Mouse (Mus musculus) myocyte (in vitro differentiated cells): Measurements from ENCODE around the gene Myod1.

Experiments used
- CEBPB ChIP-seq: IDR thresholded peaks from 2 replicates; pipeline ENCODE4 v1.6.1; 2011; ENCODE audit warnings: mild to moderate bottlenecking, moderate library complexity; ENCODE audit not compliant: poor library complexity, insufficient read depth, severe bottlenecking
- E2F4 ChIP-seq: IDR thresholded peaks from one replicate; pipeline ENCODE4 v1.6.1; 2011; ENCODE audit warnings: mild to moderate bottlenecking, control low read depth, moderate library complexity; ENCODE audit not compliant: insufficient read depth
- MAX ChIP-seq: IDR thresholded peaks from one replicate; pipeline ENCODE4 v1.6.1; 2011; ENCODE audit warnings: low read depth, mild to moderate bottlenecking, control low read depth
- MYOD1 ChIP-seq, 3 experiments: IDR thresholded peaks; one replicate each; pipeline ENCODE4 v1.6.1; 2011; ENCODE audit warnings: control low read depth in 2 of 3, low read depth in 2 of 3, mild to moderate bottlenecking in 2 of 3, moderate library complexity in 1 of 3; ENCODE audit not compliant: insufficient read length in 2 of 3, control insufficient read depth in 1 of 3
- POLR2A ChIP-seq: IDR thresholded peaks from one replicate; pipeline ENCODE4 v1.6.1; 2011; ENCODE audit warnings: low read depth, mild to moderate bottlenecking, control low read depth, moderate library complexity; ENCODE audit not compliant: insufficient read length
- POLR2AphosphoS2 ChIP-seq: IDR thresholded peaks from one replicate; pipeline ENCODE4 v1.6.1; 2011; ENCODE audit warnings: low read depth, control low read depth; ENCODE audit not compliant: insufficient read length
- REST ChIP-seq: IDR thresholded peaks from one replicate; pipeline ENCODE4 v1.6.1; 2011; ENCODE audit warnings: mild to moderate bottlenecking, control low read depth, moderate library complexity; ENCODE audit not compliant: insufficient read depth, insufficient read length
- TCF12 ChIP-seq: IDR thresholded peaks from one replicate; pipeline ENCODE4 v1.6.1; 2011; ENCODE audit warnings: mild to moderate bottlenecking, control low read depth; ENCODE audit not compliant: poor library complexity, insufficient read depth, severe bottlenecking
- TCF3 ChIP-seq: IDR thresholded peaks from one replicate; pipeline ENCODE4 v1.6.1; 2011; ENCODE audit warnings: low read depth, control low read depth; ENCODE audit not compliant: insufficient read length
- USF1 ChIP-seq: IDR thresholded peaks from one replicate; pipeline ENCODE4 v1.6.1; 2011; ENCODE audit warnings: low read depth, mild to moderate bottlenecking, control low read depth, moderate library complexity

DNA sequence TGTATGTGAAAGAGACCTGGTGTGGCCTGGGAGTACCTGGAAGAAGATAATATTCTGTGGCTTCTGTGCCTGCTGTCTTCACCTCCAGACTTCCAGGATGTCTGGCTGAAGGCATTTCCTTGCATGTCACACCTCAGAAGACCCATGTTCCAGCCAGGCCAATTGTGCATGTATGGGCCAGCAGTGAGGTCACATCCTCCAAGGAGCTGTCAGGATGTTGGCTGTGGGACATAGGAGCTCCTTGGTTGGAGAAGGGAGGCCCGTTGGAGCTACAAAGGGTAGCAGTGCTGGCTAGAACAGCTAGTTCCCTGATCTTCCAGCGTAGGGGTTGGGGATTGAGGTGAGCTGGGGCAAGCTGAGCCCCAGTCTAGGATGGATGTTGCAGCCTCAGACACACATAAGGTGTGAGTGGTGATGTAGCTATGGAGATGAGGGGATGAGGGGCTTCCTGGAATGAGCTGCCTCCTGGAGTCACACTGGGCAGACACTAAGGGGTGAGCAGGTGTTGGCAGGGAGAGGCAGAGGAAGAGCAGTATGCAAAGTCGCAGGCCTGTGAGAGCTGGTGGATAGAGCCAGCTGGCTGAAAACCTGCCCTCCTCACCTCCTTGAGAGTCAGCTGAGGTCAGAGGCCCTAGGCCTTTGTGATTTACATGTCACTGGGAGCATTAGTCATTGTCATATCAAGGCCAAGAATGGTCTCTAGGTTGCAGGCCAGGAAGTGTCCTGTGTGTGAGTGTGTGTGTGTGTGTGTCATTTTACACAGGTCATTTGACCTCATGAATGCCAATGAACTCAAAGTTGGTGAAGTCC is 25.3 kb downstream of the Myod1 start:
- TF ChIP-seq POLR2AphosphoS2 (no peak), TCF12 (no peak), E2F4 (no peak), CEBPB (no peak), POLR2A (no peak), REST (no peak), USF1 (no peak), MAX (no peak), TCF3 (no peak), MYOD1 (IDR thresholded peaks at IDR 0.05; ENCODE audit: control insufficient read depth in 1 of 3, insufficient read length in 2 of 3, low read depth in 2 of 3) (peak in 1 of 3 experiments; percentile 30)
